Mouse (Mus musculus): ENCODE data around the gene AI464131. TPM values are rescaled to one million over a fixed set of nuclear protein-coding genes. Genes with fewer than 3 reads are reported as not detected.

AI464131 gene
- polyA plus RNA-seq, 1 experiment from 2014 or later = 5.7 TPM

GRCm38 (mm10) chr4:41504325-41504724 lies 1.4 kb upstream of the AI464131 start:
- H3K4me1 ChIP-seq = peaks cover 9% of the 10 kb centered on the region

GRCm38 (mm10) chr4:41502171-41502940 lies 520 bp downstream of the AI464131 start:
- Histone ChIP-seq H3K9me3 (no peaks in the 10 kb centered on the region), H3K36me3 (no peaks in the 10 kb centered on the region), H3K4me1 (peaks cover 28% of the 10 kb centered on the region), H3K4me2 (peak overlapping the region; percentile 82), H3K27me3 (replicated peaks) (peaks cover 40% of the 10 kb centered on the region), H3K27ac (peak overlapping the region; percentile 44; the same call in 1 of the 2 replicates), H3K9ac (0 out of 2 replicates have a peak overlapping the region, but pooled peaks have one; percentile 19), H3K4me3 (replicated peaks) (peak overlapping the region; percentile 50)
- peak; percentile 23 for ATAC-seq (ENCODE audit: insufficient read depth, low FRiP score, low read depth)
- WGBS = 18% methylated on average over 20 of the region's 20 CpGs

More at GRCm38 (mm10) chr4:41504325-41504724, 1.4 kb upstream of the AI464131 start:
- no peaks in the 10 kb centered on the region for H3K9me3 ChIP-seq
- WGBS = 71% methylated on average over 5 of the region's 5 CpGs
- H3K27me3 ChIP-seq (replicated peaks) = peaks cover 31% of the 10 kb centered on the region
- no peak for ATAC-seq (ENCODE audit: insufficient read depth, low FRiP score, low read depth)
- no peak overlapping the region for H3K9ac ChIP-seq
- H3K4me3 ChIP-seq (replicated peaks) = no peak overlapping the region
- no peaks in the 10 kb centered on the region for H3K36me3 ChIP-seq
- no peak overlapping the region for H3K4me2 ChIP-seq
- H3K27ac ChIP-seq = no peak overlapping the region

GRCm38 (mm10) chr4:41500787-41501186 lies 2.1 kb downstream of the AI464131 start:
- no peak for ATAC-seq (ENCODE audit: insufficient read depth, low FRiP score, low read depth)
- H3K9me3 ChIP-seq = no peaks in the 10 kb centered on the region
- H3K9ac ChIP-seq = no peak overlapping the region
- H3K4me1 ChIP-seq = peaks cover 28% of the 10 kb centered on the region
- no peak overlapping the region for H3K27ac ChIP-seq
- 79% methylated on average over 4 of the region's 4 CpGs for WGBS
- no peak overlapping the region for H3K4me3 ChIP-seq (replicated peaks)
- H3K36me3 ChIP-seq = no peaks in the 10 kb centered on the region
- peaks cover 48% of the 10 kb centered on the region for H3K27me3 ChIP-seq (replicated peaks)
- H3K4me2 ChIP-seq = no peak overlapping the region

- peaks cover 28% of the 10 kb centered on the region for H3K4me1 ChIP-seq
- H3K27me3 ChIP-seq (replicated peaks) = peaks cover 48% of the 10 kb centered on the region
- 68% methylated on average over 8 of the region's 8 CpGs for WGBS
- no peak overlapping the region for H3K27ac ChIP-seq
- no peaks in the 10 kb centered on the region for H3K36me3 ChIP-seq
- no peak for ATAC-seq (ENCODE audit: insufficient read depth, low FRiP score, low read depth)
- H3K9me3 ChIP-seq = no peaks in the 10 kb centered on the region
- H3K4me3 ChIP-seq (replicated peaks) = no peak overlapping the region
- no peak overlapping the region for H3K4me2 ChIP-seq
- H3K9ac ChIP-seq = no peak overlapping the region
Observed at GRCm38 (mm10) chr4:41499619-41500018, 3.3 kb downstream of the AI464131 start.

GRCm38 (mm10) chr4:41498921-41499391 lies 3.9 kb downstream of the AI464131 start:
- Histone ChIP-seq H3K9ac (no peak overlapping the region), H3K9me3 (no peaks in the 10 kb centered on the region), H3K27me3 (replicated peaks) (peaks cover 48% of the 10 kb centered on the region), H3K4me2 (peak overlapping the region; percentile 59), H3K36me3 (no peaks in the 10 kb centered on the region), H3K27ac (no peak overlapping the region), H3K4me1 (peaks cover 28% of the 10 kb centered on the region), H3K4me3 (replicated peaks) (peak overlapping the region; percentile 29)
- ATAC-seq (ENCODE audit: insufficient read depth, low FRiP score, low read depth) = no peak
- 17% methylated on average over 43 of the region's 43 CpGs for WGBS

GRCm38 (mm10) chr4:41497995-41498845 lies 4.7 kb downstream of the AI464131 start:
- WGBS = 13% methylated on average over 72 of the region's 72 CpGs
- Histone ChIP-seq H3K4me3 (replicated peaks) (peak overlapping the region; percentile 29), H3K4me2 (peak overlapping the region; percentile 59), H3K4me1 (peaks cover 28% of the 10 kb centered on the region), H3K9me3 (no peaks in the 10 kb centered on the region), H3K27me3 (replicated peaks) (peaks cover 48% of the 10 kb centered on the region), H3K9ac (peak overlapping the region; percentile 6; the same call in 1 of the 2 replicates), H3K27ac (no peak overlapping the region), H3K36me3 (no peaks in the 10 kb centered on the region)
- no peak for ATAC-seq (ENCODE audit: insufficient read depth, low FRiP score, low read depth)

GRCm38 (mm10) chr4:41497579-41497978 lies 5.3 kb downstream of the AI464131 start:
- no peak for ATAC-seq (ENCODE audit: insufficient read depth, low FRiP score, low read depth)
- H3K4me3 ChIP-seq (replicated peaks) = peak overlapping the region; percentile 29
- H3K4me1 ChIP-seq = peaks cover 27% of the 10 kb centered on the region
- no peaks in the 10 kb centered on the region for H3K36me3 ChIP-seq
- H3K9ac ChIP-seq = peak overlapping the region; percentile 6; the same call in 1 of the 2 replicates
- peak overlapping the region; percentile 59 for H3K4me2 ChIP-seq
- H3K27me3 ChIP-seq (replicated peaks) = peaks cover 48% of the 10 kb centered on the region
- H3K9me3 ChIP-seq = no peaks in the 10 kb centered on the region
- no peak overlapping the region for H3K27ac ChIP-seq
- WGBS = 9% methylated on average over 34 of the region's 34 CpGs

- H3K9ac ChIP-seq = no peak overlapping the region
- peaks cover 48% of the 10 kb centered on the region for H3K27me3 ChIP-seq (replicated peaks)
- peaks cover 22% of the 10 kb centered on the region for H3K4me1 ChIP-seq
- 62% methylated on average over 5 of the region's 5 CpGs for WGBS
- no peaks in the 10 kb centered on the region for H3K36me3 ChIP-seq
- no peak overlapping the region for H3K27ac ChIP-seq
- ATAC-seq (ENCODE audit: insufficient read depth, low FRiP score, low read depth) = no peak
- H3K9me3 ChIP-seq = no peaks in the 10 kb centered on the region
- no peak overlapping the region for H3K4me2 ChIP-seq
- H3K4me3 ChIP-seq (replicated peaks) = 0 out of 2 replicates have a peak overlapping the region, but pooled peaks have one; percentile 29
Observed at GRCm38 (mm10) chr4:41497046-41497445, 5.8 kb downstream of the AI464131 start.

- Histone ChIP-seq H3K9me3 (no peaks in the 10 kb centered on the region), H3K9ac (no peak overlapping the region), H3K36me3 (no peaks in the 10 kb centered on the region), H3K27me3 (replicated peaks) (peaks cover 43% of the 10 kb centered on the region), H3K4me2 (no peak overlapping the region), H3K27ac (no peak overlapping the region), H3K4me1 (peaks cover 19% of the 10 kb centered on the region), H3K4me3 (replicated peaks) (no peak overlapping the region)
- no peak for ATAC-seq (ENCODE audit: insufficient read depth, low FRiP score, low read depth)
- 87% methylated on average over 11 of the region's 11 CpGs for WGBS
Observed at GRCm38 (mm10) chr4:41495850-41496249, 7.0 kb downstream of the AI464131 start.

GRCm38 (mm10) chr4:41495076-41495475 lies 7.8 kb downstream of the AI464131 start:
- peaks cover 19% of the 10 kb centered on the region for H3K4me1 ChIP-seq
- no peak overlapping the region for H3K4me2 ChIP-seq
- no peak overlapping the region for H3K27ac ChIP-seq
- ATAC-seq (ENCODE audit: insufficient read depth, low FRiP score, low read depth) = no peak
- H3K36me3 ChIP-seq = no peaks in the 10 kb centered on the region
- no peak overlapping the region for H3K4me3 ChIP-seq (replicated peaks)
- peaks cover 35% of the 10 kb centered on the region for H3K27me3 ChIP-seq (replicated peaks)
- H3K9me3 ChIP-seq = no peaks in the 10 kb centered on the region
- 85% methylated on average over 3 of the region's 4 CpGs for WGBS
- H3K9ac ChIP-seq = no peak overlapping the region

- no peak for ATAC-seq (ENCODE audit: insufficient read depth, low FRiP score, low read depth)
- H3K4me2 ChIP-seq = no peak overlapping the region
- H3K4me3 ChIP-seq (replicated peaks) = no peak overlapping the region
- peaks cover 28% of the 10 kb centered on the region for H3K27me3 ChIP-seq (replicated peaks)
- WGBS = 36% methylated on average over 3 of the region's 3 CpGs
- peaks cover 19% of the 10 kb centered on the region for H3K4me1 ChIP-seq
- H3K9me3 ChIP-seq = no peaks in the 10 kb centered on the region
- no peak overlapping the region for H3K9ac ChIP-seq
- no peaks in the 10 kb centered on the region for H3K36me3 ChIP-seq
- H3K27ac ChIP-seq = no peak overlapping the region
Observed at GRCm38 (mm10) chr4:41494378-41494777, 8.5 kb downstream of the AI464131 start.

Measured in stomach, embryonic 15.5 days (tissue).